Mouse (Mus musculus): Measurements from ENCODE around the gene Anapc5.

DNA sequence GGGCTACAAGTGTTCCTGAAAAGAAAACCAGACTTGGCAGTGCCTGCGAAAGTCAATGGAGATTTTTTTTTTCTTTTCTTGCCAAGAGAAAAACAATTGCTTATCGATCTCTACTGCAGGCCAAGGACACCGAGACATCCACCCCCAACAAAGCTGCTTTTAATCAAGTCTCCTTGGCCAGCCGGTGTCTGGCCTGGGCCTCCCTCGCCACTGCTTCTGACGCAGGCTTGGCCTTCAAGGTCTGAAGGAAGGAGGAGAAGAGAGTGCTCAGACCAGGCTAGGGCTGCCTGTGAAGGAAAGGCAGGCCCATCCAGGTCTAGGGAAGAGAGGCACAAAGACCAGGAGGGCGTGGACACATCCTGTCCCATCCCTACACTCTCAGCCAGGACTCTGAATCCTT lies 50.8 kb downstream of the Anapc5 start:
- TF ChIP-seq TAL1 (conservative IDR thresholded peaks at IDR 0.05; ENCODE audit: low read depth, low read length) (no peak), CTCF (IDR thresholded peaks at IDR 0.05; ENCODE audit: low read depth, low read length) (no peak), GATA1 (IDR thresholded peaks at IDR 0.05; ENCODE audit: borderline replicate concordance, low read length) (no peak)
